Mouse (Mus musculus) cerebellum, adult 2 months (tissue): ENCODE measurements at regions not wholly inside any gene's neighbourhood (a gene's known extent, or its start where the extent isn't known, plus 50 kb on each side); places are given as distances from the start of the nearest gene placed in this dataset.

Experiments used
- CTCF ChIP-seq: fragments of 200-500 bp; IDR thresholded peaks from 2 replicates; pipeline ENCODE4 v1.5.1; 2011; ENCODE audit warnings: low read depth, mild to moderate bottlenecking, control low read depth, low read length, moderate library complexity, borderline replicate concordance; ENCODE audit not compliant: insufficient read depth
- POLR2A ChIP-seq: fragments of 200-500 bp; IDR thresholded peaks from 2 replicates; pipeline ENCODE4 v1.6.1; 2011; ENCODE audit warnings: low read length, control low read depth, borderline replicate concordance; ENCODE audit not compliant: insufficient read depth

- TF ChIP-seq CTCF (no peak), POLR2A (no peak)
Observed at GRCm38 (mm10) chr1:90442250-90443240, 160.2 kb upstream of the Cops8 start.
